Mouse (Mus musculus) urinary bladder, adult 18-20 months (tissue): ENCODE measurements around the gene Zbtb22.
A peak's percentile ranks its signal among the peaks of the same experiment; 100 is the strongest.
"Not testable (repeated sequence)": the region's sequence is repeated elsewhere in the genome, so short reads cannot be mapped to it uniquely, and the experiment has no call there.

Experiments
- DNase-seq, 2 experiments: peaks; one replicate each; pipeline ENCODE4 v3.0.0; 2022; ENCODE audit warnings: low spot score in 2 of 2, mixed read lengths in 2 of 2

Zbtb22 gene

DNA sequence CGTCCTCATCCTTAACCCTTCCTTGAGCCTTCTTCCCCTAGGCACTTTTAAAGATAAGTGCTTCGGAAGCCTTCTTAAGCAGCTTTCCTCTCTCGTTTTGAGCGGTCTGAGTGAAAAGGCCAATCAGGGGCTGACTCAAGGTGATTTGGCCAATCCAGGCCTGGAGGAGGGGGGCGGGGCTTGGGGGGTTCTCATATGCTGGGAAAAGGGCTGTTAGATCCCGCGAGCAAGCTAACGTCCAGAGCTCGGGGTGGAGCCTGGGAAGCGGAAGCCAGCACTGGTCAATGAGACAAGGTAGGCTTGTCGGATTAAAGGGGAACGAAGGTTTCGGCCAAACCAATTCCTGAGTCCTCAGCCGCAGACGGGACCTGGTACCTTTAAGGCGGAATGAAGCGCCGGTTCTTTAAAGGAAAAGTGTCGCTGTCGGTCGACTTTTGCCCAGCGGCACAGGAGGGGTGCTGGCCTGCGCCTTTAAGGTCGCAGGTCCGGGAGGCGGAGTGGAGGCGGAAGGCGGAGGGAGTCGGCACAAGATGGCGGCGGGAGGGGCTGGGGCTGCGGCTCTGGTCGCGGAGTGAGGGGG lies at the start of gene Zbtb22, which contains the start of gene Tapbp:
Zbtb22 (plus strand) TSS at position 234 of the 580 bp plus-strand sequence.
Tapbp (plus strand) TSS at position 229 of the 580 bp plus-strand sequence.
- DNase-seq: peak; percentile 80 to 95

DNA sequence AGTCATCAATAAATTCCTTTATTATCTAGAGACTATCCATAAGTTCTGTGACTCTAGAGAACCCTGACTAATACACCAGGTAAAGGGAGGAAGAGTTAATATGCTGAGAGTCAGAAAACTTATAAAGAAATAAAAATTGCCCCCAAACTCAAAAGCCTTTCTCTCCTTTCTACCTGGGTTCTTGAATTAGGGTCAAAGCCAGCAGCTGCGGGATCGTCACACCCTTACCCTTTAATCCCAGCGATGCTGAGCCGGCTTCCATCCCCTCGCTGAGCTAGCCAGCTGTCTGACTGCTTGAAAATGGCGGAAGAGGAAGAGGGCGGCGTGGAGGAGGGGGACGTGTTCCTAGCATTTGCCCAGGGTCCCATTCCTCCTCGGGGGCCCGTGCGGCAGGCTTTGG lies 42.2 kb upstream of the Zbtb22 start, which contains the start of gene Gm7029:
Gm7029 (plus strand) TSS at position 301 of the 400 bp plus-strand sequence.
- not testable (repeated sequence) for DNase-seq

DNA sequence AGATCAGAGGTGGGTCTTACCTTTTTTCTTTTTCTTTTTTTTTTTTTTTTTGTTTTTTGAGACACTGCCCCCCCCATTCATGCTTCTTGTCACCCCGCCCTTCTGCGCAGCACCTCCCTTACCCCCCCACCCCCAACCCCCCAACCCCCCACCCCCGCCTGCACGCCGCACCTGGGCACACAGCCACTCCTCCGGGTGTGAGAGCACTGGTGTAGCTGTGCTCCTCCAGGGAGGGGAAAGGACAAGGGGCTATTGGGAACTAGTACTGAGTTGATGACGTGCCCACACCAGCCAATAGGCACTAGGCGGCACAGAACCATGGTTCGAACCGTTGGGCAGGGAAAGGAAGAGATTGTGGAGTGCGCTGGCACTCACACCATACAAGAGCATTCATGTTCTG lies 41.3 kb upstream of the Zbtb22 start:
- DNase-seq: no peak

DNA sequence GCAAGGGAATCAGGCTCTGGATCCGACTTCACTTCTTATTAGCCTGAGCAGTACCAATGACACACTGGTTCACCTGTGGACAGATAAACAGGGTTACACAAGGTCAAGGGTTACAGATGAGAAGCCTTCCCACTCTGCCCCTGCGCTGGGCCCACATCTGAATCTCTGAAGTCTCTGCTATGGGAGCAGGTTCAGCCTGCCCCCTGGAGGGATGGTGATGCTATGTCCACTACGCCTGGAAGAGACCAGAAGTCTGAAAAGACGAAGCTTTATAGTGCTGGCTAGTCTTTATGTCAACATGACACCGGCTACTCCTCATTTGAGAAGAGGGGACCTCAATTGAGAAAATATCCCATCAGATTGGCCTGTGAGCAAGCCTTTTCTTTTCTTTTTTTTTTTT lies 39.9 kb upstream of the Zbtb22 start:
- not testable (repeated sequence) for DNase-seq

DNA sequence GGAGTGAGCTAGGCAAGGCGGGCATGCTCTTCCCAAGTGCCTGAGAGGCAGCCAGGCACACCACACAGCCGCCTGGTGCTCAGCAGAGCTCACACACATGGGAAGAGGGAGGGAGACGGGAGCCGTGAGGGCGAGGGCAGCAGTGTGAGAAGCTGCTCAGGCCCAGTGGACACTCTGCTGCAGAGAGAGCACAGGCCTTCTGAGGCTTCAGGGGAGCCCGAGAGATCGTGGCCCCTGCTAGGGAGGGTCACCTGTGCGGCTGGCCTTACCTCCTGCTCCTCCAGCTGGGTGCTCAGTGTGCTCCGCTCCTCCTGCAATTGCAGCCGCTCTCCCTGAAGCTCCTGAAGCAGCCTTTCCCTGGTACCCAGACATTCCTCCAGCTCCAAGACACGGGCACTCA lies 31.4 kb upstream of the Zbtb22 start:
- not testable (repeated sequence) for DNase-seq

DNA sequence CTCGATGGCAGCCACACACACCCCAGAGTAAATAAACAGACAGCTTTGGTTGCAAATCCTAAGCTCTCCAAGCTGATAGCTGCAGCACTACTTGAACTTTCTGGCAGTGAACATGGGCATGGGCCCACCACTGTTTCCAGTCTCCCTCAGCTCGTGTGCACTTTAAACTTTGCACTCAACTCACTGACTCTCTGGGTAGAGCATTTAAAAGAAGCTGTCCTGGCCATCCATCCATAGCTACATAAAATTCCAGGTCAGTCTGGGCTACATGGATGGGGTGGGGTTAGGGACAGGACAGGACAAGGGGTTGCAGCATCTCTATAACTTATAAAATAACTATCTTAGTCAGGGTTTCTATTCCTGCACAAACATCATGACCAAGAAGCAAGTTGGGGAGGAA lies 27.9 kb upstream of the Zbtb22 start:
- not testable (repeated sequence) for DNase-seq

DNA sequence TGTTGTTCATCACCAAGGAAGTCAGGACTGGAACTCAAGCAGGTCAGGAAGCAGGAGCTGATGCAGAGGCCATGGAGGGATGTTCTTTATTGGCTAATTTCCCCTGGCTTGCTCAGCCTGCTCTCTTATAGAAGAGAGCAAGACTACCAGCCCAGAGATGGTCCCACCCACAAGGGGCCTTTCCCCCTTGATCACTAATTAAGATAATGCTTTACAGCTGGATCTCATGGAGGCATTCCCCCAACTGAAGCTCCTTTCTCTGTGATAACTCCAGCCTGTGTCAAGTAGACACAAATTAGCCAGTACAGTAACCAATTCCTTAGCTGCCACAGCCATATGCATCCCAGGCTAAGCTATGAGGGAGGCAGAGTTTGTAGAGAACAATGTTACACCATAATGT lies 27.5 kb upstream of the Zbtb22 start:
- not testable (repeated sequence) for DNase-seq

DNA sequence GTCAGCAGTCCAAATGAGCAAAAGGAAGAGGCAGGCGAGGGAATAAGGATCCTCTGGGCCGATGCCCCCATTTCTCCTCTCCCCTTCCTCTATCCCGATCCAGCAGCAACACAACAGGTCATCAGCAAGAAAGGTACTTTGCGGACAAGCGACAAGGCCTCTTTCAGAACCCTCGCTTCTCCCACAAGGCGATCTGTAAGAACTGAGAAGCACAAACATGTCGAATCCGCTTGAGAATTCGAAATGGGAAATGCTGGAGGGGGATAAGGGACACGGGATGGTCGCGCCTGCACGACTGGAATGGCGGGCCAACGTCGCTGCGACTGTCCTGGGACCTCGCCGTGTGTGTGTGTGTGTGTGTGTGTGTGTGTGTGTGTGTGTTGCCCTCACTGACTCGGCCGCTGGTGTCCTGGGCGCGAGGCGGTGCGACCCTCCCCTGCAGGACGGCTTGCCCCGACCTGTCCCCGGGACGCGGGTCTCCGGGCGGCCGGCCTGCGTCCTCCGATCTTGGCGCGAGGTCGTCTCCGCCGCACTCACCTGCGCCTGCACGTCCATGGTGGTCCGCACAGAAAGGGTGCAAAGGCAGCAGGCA lies 25.7 kb upstream of the Zbtb22 start:
- not testable (repeated sequence) for DNase-seq

DNA sequence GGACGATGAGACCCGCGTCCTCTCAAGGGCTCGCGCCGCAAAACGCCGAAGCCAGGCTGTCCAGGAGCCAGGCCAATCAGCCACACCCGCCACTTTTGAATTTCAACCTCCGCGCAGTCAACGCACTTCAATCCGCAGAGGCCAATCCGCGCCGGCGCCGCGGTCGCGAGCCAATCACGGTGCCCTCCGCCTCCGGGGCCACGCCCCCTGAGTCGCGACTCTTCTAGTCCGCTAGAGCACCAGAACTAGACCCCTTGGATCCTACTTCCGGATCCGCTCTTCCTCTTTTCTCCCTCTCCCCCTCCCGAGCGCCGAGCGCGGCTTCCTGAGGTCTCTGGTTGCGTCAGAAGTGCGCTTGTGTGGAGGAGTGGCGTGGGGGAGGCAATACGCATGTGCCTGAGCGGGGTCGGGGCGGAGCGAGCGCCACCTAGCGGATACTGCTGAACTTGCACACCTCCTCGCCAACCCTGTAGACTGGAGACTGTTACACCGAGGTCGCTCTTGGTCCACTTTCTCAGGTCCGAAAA lies 25.1 kb upstream of the Zbtb22 start, which contains the start of gene Kifc1:
Kifc1 (minus strand) TSS at position 129 of the 527 bp plus-strand sequence.
- peak; percentile 91 to 99 for DNase-seq

DNA sequence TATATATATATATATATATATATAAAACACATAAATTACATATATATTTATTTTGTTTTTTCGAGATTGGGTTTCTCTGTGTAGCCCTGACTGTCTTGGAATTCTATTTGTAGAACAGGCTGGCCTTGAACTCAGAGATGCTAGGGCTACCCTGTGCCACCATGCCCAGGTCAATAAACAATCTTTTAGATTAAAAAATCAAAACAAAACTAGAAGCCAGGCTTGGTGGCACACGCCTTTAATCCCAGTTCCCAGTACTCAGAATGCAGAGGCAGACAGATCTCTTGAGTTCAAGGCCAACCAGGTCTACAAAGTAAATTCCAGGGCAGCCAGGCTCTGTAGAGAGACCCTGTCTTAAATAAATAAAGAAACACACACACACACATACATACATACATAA lies 24.3 kb upstream of the Zbtb22 start:
- DNase-seq: no peak

DNA sequence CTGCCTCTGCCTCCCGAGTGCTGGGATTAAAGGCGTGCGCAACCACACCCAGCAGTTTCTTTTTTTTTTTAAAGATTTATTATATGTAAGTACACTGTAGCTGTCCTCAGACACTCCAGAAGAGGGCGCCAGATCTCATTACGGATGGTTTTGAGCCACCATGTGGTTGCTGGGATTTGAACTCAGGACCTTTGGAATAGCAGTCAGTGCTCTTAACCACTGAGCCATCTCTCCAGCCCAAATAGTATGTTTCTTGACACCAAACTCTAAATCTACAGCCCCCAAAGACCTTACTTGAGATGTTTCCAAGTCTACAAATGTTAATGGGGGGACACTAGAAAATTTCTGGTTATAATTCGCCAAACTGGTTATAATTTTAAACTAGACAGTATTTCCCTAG lies 23.8 kb upstream of the Zbtb22 start:
- DNase-seq: not testable (repeated sequence)

DNA sequence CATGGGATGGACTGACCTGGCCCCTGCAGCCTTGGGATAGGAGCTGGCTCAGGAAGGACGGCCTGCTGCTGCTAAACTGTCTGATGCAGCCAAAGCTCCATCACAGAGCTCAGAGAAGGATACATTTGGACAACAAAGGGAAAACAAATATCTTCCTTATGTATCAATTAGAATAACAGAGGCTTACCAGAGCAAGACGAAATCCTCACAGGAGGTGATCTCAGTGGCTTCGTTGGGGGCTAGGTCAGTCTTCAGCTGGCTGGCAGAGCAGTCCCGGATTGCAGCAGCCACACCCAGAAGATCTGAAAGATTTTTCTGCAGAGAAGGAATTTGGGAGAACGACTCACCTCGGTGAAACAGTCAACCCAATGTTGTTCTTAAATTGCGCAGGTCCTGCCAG lies 23.3 kb upstream of the Zbtb22 start:
- no peak for DNase-seq

DNA sequence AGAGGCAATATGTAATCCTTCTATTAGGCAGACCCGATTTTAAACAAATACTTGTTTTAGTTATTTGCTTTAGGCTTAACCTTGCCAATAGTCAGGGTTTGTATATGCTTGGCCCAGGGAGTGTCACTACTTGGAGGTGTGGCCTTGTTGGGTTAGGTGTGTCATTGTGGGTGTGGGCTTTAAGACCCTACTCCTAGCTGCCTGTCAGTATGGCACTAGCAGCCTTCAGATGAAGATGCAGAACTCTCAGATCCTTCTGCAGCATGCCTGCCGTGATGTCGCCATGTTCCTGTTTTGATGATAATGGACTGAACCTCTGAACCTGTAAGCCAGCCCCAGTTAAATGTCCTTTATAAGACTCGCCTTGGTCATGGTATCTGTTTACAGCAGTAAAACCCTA lies 22.7 kb upstream of the Zbtb22 start:
- not testable (repeated sequence) for DNase-seq

DNA sequence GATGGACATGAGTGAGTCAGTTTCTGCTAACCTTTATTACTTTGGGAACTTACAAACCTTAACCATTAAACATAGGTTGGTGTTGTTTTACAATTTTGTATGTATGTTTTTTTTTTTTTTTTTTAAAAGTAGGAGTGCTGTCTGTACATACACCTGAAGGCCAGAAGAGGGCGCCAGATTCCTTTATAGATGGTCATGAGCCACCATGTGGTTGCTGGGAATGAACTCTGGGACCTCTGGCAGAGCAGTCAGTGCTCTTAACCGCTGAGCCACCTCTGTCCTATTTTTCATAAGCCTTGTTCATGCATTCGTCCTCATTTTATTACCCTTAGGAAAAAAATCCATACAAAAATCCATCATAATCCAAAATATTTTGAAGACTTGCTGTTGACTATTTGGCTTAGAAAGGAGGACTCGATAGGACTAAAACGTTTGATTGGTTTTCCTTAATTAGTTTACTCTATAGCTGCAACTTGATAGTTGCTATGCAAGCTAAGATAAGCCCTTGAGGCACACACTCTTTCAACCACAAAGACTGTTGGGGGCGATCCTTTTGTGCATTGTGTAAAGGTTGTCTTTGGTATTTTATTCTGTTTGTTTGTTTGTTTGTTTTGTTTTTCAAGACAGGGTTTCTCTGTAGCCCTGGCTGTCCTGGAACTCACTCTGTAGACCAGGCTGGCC lies 18.4 kb upstream of the Zbtb22 start:
- no peak for DNase-seq

DNA sequence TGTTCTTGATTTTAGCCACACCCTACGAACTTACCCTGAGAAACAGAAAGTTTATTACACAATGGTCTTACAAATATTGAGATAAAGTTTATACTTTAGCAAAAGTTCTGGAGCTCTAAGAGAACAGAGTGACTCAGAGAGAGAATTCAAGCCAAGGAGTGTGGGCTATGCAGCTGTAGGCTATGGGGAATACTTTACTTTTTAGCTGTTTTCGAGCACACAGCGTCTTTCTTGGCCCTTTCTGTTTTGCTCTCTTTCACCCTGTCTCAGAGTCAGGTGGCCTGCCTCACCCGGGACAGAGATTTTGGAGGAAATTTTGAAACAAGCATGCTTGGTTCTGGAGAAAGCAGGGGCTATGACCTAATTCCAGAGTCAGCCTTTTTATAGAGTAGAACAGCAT lies 17.5 kb upstream of the Zbtb22 start:
- DNase-seq: not testable (repeated sequence)

DNA sequence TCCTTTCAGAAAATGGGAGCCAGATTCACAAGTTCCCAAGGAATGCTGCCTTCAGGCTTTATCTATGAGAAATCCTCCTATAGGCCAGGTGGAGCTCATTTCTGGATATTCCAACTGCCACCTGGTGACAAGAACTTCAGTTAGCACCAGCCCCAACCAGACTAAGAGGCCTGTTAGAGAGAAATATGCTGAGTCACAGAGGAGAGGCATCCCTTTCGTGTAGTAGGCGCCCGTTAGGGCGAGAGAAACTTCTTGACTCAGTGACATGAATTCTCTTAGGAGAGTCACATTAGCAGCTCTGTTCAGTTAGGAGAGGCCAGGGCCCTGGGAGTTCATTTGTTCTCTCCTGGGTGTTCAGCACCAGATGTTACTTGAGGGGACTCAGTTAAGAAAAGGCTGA lies 16.1 kb upstream of the Zbtb22 start:
- no peak for DNase-seq

DNA sequence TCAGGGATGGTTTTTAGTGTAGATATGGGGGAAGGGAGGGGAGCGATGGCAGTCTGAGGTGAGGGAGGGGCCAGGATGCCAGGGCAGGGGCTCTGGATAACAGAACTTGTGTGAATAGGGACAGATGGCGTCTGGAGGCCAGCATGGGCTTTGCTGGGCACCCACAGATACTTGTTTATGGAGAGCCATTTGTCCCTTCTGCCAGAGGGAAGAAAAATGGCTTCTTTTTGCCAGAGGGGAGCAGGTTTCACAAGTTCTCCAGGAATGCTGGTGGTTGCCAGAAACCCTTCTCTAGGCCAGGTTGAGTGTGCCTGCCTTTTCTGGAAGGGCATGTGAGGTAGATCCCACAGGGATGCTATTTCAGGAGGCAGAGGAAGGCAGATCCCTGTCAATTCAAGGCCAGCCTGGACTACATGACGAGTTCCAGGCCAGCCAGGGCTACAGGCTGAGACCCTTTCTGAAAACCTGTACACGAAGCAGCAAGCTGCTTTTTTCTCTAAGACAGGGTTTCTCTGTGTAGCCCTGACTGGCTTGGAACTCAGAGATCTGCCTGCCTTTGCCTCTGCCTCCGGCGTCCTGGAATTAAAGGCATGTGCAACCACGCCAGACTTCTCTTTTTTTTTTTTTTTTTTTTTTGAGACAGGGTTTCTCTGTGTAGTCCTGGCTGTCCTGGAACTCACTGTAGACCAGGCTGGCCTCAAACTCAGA lies 15.3 kb upstream of the Zbtb22 start:
- DNase-seq: no peak

DNA sequence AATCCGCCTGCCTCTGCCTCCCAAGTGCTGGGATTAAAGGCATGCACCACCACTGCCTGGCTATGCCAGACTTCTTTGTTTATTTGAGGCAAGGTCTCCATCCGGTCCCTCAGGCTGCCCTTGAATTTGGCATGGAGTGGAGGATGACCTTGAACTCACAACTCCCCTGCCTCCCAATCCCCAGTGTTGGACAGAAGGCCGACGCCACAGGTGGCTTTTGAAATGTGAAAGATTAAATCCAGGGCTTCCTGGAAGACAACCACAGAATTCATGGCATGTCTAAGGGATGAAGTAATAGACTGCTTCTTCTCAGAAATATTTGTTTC lies 14.8 kb upstream of the Zbtb22 start:
- DNase-seq: no peak

DNA sequence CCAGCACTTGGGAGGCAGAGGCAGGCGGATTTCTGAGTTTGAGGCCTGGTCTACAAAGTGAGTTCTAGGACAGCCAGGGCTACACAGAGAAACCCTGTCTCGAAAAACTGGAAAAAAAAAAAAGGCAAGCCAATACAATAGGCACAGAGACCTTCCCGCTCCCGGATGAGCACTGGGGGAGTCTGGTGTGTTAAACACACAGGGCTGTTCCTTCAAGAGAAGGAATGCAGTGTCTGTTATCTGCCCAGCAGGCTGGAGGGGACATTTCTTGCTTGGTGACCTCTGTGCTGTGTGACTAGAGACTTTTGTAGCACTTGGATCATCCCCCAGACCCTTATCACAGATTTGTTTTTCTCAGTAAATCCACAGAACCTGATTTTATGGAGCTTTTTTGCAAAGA lies 14.1 kb upstream of the Zbtb22 start:
- no peak for DNase-seq

DNA sequence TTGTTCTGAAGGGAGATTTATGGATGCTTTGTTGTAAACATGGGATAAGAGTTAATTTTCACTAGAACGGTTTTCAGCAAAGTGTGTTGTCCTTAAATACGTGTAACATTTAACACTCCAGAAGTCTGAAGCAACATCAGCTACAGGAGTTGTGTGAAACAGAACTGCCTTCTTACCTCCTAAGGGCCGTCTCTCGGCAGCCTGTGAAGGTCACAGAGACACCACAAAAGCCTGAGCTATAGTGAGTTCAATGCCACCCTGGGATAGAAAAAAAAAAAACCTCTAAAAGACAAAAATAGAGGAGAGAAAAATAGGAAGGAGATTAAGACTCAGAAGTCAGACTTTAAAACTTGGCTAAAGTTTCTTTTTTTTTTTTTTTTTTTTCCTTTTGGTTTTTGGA lies 13.6 kb upstream of the Zbtb22 start:
- no peak for DNase-seq

DNA sequence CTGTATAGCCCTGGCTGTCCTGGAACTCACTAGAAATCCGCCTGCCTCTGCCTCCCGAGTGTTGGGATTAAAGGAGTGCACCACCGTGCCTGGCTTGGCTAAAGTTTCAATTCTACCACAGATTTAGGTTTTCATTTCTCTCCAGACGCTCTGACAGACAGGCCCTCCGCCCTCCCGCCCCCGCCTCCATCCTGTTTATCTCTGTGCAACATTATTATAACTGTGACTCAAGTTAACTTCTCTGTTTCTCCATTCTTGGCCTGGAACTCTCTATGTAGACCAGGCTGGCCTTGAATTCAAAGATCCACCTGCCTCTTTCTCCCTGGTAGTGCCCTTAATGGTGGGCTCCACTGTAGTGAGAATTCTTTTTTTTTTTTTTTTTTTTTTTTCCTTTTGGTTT lies 13.2 kb upstream of the Zbtb22 start:
- DNase-seq: no peak
